Mouse (Mus musculus) E14TG2a.4 (cell line): ENCODE data around the gene Ern1.
A peak's percentile ranks its signal among the peaks of the same experiment; 100 is the strongest.

ENCODE experiments used
- H3K27me3 ChIP-seq: 2 replicates; pipeline ENCODE4 v1.6.1; 2014; ENCODE audit warnings: low read length, control low read depth; ENCODE audit not compliant: insufficient read depth
- H3K36me3 ChIP-seq: 2 replicates; pipeline ENCODE4 v1.6.1; 2014; ENCODE audit warnings: low read length, control low read depth; ENCODE audit not compliant: insufficient read depth
- H3K4me1 ChIP-seq: replicated peaks from 2 replicates; pipeline ENCODE4 v1.6.1; 2014; ENCODE audit warnings: low read depth, low read length, control low read depth
- H3K4me3 ChIP-seq: replicated peaks from 2 replicates; pipeline ENCODE4 v1.5.1; 2014; ENCODE audit warnings: mild to moderate bottlenecking, low read length
- H3K9me3 ChIP-seq: 2 replicates; pipeline ENCODE4 v1.6.1; 2014; ENCODE audit warnings: low read length, control low read depth
- CTCF ChIP-seq: conservative IDR thresholded peaks from 2 replicates; pipeline ENCODE4 v1.5.1; 2014; ENCODE audit warnings: low read length
- NANOG ChIP-seq: IDR thresholded peaks from 2 replicates; pipeline ENCODE4 v1.6.1; 2014; ENCODE audit warnings: borderline replicate concordance, low read length, mixed read lengths
- POU5F1 ChIP-seq: IDR thresholded peaks from 2 replicates; pipeline ENCODE4 v1.6.1; 2014; ENCODE audit warnings: low read length, borderline replicate concordance

The Ern1 gene

DNA sequence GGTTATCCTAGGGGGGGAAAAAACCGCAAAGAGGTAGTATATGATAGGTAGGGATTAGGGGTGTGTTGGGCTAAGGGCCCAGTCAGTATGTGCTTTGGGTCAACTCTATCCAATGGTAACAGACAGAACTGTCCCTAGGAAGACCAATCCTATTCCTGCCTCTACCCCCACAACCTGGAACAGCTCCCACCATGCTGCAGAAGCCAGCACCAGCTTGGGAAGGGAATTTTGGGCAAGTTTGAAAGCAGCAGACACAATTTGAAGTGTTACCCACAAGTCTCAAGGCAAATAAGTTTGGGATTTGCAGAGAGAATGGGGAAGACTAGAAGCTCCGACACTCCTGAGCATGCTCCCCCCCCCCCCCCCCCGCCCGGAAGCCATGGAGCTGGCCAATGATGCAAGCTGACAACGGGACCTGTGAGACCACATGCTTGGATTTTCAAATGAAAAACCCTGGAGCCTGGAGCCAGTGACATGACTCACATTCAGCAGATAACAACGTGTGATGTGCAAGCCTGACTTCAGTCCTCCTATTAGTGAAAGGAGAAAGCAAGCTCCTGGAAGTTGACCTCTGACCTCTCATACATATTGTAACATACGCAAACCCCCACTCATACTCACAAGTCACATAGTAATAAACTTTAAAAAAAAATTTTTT is 1.5 kb upstream of the Ern1 start:
- no peak overlapping the region for H3K4me3 ChIP-seq

DNA sequence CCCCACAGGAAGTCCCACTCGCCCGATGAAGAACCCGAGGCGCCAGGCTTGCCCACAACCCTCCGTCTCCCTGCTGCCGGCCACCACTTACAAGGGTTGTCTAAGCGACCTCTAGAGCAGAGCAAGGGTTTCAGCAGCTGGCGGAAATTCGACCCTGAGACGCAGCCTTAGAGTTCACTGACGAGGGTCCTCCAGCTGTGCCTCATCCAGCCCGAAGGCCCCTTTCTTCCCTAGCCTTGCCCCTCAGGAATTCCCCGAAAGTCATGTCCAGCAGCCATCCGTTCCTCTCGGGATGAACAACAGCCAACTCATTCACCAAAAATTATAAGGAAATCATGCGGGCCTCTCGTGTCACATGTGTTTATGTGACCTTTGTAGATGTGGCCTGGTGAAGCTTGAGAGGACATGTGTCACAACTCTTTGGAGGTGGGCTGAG is 492 bp upstream of the Ern1 start:
- TF ChIP-seq NANOG, result no peak
- TF ChIP-seq CTCF, result no peak
- no peak for TF ChIP-seq POU5F1
- Histone ChIP-seq H3K36me3 (no peaks in the 10 kb centered on the region), H3K27me3 (peaks cover 7% of the 10 kb centered on the region), H3K4me1 (peaks cover 21% of the 10 kb centered on the region), H3K9me3 (no peaks in the 10 kb centered on the region), H3K4me3 (peak overlapping the region; percentile 96)

More for the DNA sequence above, 1.5 kb upstream of the Ern1 start:
- peaks cover 7% of the 10 kb centered on the region for H3K27me3 ChIP-seq
- no peaks in the 10 kb centered on the region for H3K36me3 ChIP-seq
- TF ChIP-seq NANOG (no peak), CTCF (no peak)
- H3K4me1 ChIP-seq, result peaks cover 21% of the 10 kb centered on the region
- no peaks in the 10 kb centered on the region for H3K9me3 ChIP-seq

GRCm38 (mm10) chr11:106486866-106487732 is 553 bp downstream of the Ern1 start:
- TF ChIP-seq CTCF (no peak), POU5F1 (no peak), NANOG (no peak)

DNA sequence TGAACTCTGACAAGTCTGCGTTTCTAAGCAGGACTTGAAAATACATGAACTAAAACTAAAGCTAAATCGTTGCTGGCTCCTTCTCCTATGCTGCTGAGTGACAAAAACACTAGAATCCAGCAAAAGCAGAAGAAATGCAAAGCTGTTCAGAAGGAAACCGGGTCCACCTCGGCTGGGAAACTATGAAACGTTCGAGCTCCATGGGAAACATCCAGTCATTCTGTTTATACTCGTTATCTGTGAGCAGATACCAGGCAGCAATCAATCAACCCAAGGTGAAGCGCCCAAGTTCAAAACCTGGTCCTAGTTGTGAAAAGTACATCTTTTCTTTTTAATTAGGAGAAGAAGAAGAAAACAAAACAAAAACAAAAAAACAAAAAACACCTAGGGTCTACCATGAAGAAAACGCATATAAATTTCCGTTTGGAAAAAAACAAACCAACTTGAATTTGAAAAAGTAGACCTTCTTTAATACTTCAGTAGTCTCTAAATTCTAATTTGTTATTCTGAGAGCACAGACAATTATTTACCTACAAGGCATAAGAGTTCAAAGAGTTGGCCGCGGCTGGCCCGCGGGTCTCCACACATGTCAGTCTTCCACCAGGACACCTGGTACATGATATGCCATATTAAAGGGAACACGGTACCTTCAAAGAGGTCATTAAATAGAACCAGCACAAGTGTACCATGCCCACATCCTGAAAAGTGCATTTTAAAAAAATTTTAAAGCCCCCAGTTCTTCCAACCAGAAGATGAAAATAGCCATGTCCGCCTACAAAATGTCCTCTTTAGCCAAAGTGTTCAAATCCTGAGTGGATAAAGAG is 1.4 kb downstream of the Ern1 start:
- H3K4me1 ChIP-seq, result peaks cover 21% of the 10 kb centered on the region

More at GRCm38 (mm10) chr11:106486866-106487732, 553 bp downstream of the Ern1 start:
- Histone ChIP-seq H3K36me3 (no peaks in the 10 kb centered on the region), H3K27me3 (peaks cover 7% of the 10 kb centered on the region), H3K4me1 (peaks cover 21% of the 10 kb centered on the region), H3K4me3 (peak overlapping the region; percentile 96), H3K9me3 (no peaks in the 10 kb centered on the region)

DNA sequence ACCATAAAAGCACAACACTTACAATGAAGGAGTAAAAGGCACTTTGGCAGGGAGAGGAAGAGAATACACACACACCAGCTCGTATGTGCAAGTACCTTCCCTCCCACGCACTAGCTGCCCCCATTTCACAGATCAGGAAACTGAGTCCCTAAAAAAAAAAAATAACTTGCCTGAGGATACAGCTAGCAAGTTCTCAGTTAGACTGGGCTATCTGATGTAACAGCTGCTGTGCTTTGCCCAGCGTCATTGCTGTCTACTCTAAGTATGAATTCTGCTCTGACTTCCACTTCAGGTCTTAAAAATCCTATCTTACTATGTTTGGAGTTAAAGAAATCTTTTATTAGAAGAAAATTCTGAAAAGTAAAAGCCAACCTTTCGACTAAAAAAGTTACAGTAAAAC is 2.0 kb downstream of the Ern1 start:
- H3K4me1 ChIP-seq, result peaks cover 21% of the 10 kb centered on the region
- no peak for TF ChIP-seq POU5F1
- H3K9me3 ChIP-seq, result no peaks in the 10 kb centered on the region
- H3K4me3 ChIP-seq, result no peak overlapping the region
- no peaks in the 10 kb centered on the region for H3K36me3 ChIP-seq
- H3K27me3 ChIP-seq, result peaks cover 7% of the 10 kb centered on the region

More for the DNA sequence above, 1.4 kb downstream of the Ern1 start:
- peaks cover 7% of the 10 kb centered on the region for H3K27me3 ChIP-seq
- H3K9me3 ChIP-seq, result no peaks in the 10 kb centered on the region
- peak overlapping the region; percentile 96 for H3K4me3 ChIP-seq
- no peaks in the 10 kb centered on the region for H3K36me3 ChIP-seq
- TF ChIP-seq POU5F1 (no peak), CTCF (no peak)

DNA sequence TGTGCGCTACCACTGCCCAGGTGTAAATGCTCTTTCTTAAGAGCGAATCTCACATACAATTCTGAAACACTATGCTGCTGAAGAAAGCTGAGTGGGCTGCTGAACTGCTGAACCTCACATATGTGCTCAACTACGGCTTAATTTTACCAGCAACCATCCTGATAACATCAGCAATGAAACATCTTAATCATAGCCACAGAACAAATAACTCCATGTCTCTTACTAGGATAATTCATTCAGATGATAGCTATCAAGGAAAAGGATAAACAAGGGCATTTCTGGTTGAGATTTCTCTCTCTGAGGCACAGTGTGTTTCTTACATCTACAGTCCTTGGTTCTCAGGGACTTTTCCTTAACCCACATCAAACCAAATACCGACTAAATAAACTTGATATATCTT is 2.8 kb downstream of the Ern1 start:
- Histone ChIP-seq H3K4me3 (no peak overlapping the region), H3K27me3 (peaks cover 7% of the 10 kb centered on the region), H3K36me3 (no peaks in the 10 kb centered on the region), H3K9me3 (no peaks in the 10 kb centered on the region), H3K4me1 (peaks cover 21% of the 10 kb centered on the region)
- TF ChIP-seq NANOG, result no peak
- no peak for TF ChIP-seq POU5F1
- no peak for TF ChIP-seq CTCF

DNA sequence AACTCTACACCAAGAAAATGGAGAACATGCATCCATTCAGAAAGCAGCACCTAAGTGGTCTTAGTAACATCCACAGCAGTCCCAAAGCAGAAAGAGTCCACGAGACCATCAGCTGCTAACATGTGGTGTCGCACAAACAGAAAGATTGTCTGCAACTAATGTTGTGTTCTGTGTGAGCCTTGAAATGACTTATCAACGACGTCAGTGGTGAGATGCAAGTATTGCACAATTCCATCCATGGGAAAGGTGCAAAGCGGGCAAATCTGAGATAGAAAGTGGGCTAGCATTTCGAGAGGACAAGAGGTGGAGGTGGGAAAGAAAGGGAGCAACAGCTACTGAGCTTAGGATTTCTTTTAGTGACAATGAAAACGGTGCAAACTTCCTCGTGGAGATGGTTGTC is 4.8 kb downstream of the Ern1 start:
- Histone ChIP-seq H3K9me3 (no peaks in the 10 kb centered on the region), H3K27me3 (peaks cover 7% of the 10 kb centered on the region), H3K4me1 (peaks cover 9% of the 10 kb centered on the region), H3K36me3 (no peaks in the 10 kb centered on the region), H3K4me3 (no peak overlapping the region)
- TF ChIP-seq POU5F1, result no peak
- TF ChIP-seq CTCF, result no peak
- TF ChIP-seq NANOG, result no peak

DNA sequence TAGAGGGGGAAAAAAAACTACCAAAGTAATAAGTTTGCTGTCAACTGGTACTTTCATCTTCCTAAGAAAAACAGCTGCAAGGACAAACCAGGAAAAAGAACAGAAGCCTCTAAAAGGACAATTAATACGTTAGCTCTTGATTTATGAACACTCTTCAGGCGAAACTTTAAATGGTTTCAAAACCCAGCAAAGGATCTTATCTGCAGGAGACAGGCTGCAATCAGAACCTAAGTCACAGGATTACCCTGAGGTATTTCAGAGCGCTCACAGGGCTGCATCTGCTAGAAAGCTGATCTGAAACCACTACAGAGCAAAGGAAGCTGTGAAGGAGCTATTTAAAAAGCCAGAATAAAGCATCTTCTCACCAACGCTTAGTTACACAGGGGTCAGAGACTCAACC is 6.0 kb downstream of the Ern1 start:
- H3K4me1 ChIP-seq, result peaks cover 6% of the 10 kb centered on the region; the same call in 1 of the 2 replicates
- H3K9me3 ChIP-seq, result no peaks in the 10 kb centered on the region
- H3K4me3 ChIP-seq, result no peak overlapping the region
- H3K27me3 ChIP-seq, result peaks cover 7% of the 10 kb centered on the region
- TF ChIP-seq CTCF, result no peak
- no peaks in the 10 kb centered on the region for H3K36me3 ChIP-seq
